9 mouse cellular contexts compared by ENCODE assay signal in the genomic region with DNA sequence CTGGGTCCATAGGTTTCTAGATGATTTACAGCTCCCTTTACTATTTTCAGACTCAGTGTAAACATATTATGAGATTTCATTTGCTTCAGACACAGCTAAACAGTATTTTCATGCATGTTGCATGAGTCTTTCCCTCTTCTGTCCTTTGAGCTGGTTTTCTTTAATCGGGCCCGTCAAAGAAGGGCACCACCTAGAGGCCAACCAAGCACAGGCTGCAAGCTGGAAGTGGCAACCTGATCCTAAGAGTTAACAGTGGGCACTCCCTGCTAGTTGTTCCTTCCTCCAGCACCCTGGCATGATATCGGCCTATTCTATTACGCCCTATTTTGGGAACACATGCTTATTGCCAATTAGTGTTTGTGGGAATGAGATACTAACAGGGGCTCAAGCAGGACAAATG. TPM values are rescaled to one million over a fixed set of nuclear protein-coding genes. Genes with fewer than 3 reads are reported as not detected.
A peak's percentile ranks its signal among the peaks of the same experiment; 100 is the strongest.
DNase-seq lines count a peak whose midpoint lies in the region; ATAC-seq and TF ChIP-seq lines count a peak whose summit lies in the region.
"Had no signal": no experiment of that assay in that cellular context is flagged by ENCODE, and none has a peak within 500 bp of the region (broad histone marks: within the 10 kb centered on the region; RNA-seq: fewer than 3 reads in every experiment).

No protein-coding gene starts in this region.

- no peaks in the 10 kb centered on the region for H3K4me1 ChIP-seq in E14TG2a.4 (replicated peaks; ENCODE audit: low read depth, low read length)
- peaks cover 6% of the 10 kb centered on the region for H3K4me1 ChIP-seq in lung, embryonic 16.5 days (replicated peaks; ENCODE audit: control insufficient read depth, insufficient read depth, low read length)

- DNase-seq in cerebellum, postnatal 14 days = peak; percentile 45 to 64
- DNase-seq in cerebellum, adult 9-10 months = no peak
- DNase-seq in c-Kit-positive CD71-positive TER-119-negative erythroid progenitor cells, embryonic 14.5 days (ENCODE audit: low read depth) = peak; percentile 30
- DNase-seq in gastrocnemius, postnatal 36 days = peak; percentile 22 to 36
- peak; percentile 48 to 74 for DNase-seq in kidney, postnatal 25 days
- DNase-seq in right cerebral cortex, postnatal 4 days = peak; percentile 37

- 41% methylated on average over 4 of the region's 4 CpGs for WGBS in lung, embryonic 16.5 days

- H3K27ac ChIP-seq in lung, embryonic 16.5 days (ENCODE audit: low read length) = no peak overlapping the region

- H3K9me3 ChIP-seq in E14TG2a.4 (ENCODE audit: low read length) = peaks cover 12% of the 10 kb centered on the region
- no peaks in the 10 kb centered on the region for H3K9me3 ChIP-seq in lung, embryonic 16.5 days (ENCODE audit: control insufficient read depth, low read length)

- 0 out of 2 replicates have a peak, but pooled peaks have one; percentile 28 for ATAC-seq in lung, embryonic 16.5 days (ENCODE audit: low read depth)

- H3K4me3 ChIP-seq in E14TG2a.4 (replicated peaks; ENCODE audit: low read length) = no peak overlapping the region
- no peak overlapping the region for H3K4me3 ChIP-seq in lung, embryonic 16.5 days (ENCODE audit: low read length)

- H3K4me2 ChIP-seq in lung, embryonic 16.5 days (ENCODE audit: low read depth, low read length) = no peak overlapping the region

- no peaks in the 10 kb centered on the region for H3K36me3 ChIP-seq in E14TG2a.4 (ENCODE audit: insufficient read depth, low read length)
- no peaks in the 10 kb centered on the region for H3K36me3 ChIP-seq in lung, embryonic 16.5 days (ENCODE audit: control insufficient read depth, insufficient read depth, low read length)

- intact Hi-C loops in gastrocnemius, postnatal 36 days (cut with DNase I) = no loop called here

- no peaks in the 10 kb centered on the region for H3K27me3 ChIP-seq in E14TG2a.4 (ENCODE audit: insufficient read depth, low read length)
- no peaks in the 10 kb centered on the region for H3K27me3 ChIP-seq in lung, embryonic 16.5 days (ENCODE audit: control insufficient read depth, insufficient read depth, low read depth, low read length)

- H3K9ac ChIP-seq in lung, embryonic 16.5 days (ENCODE audit: low read length) = no peak overlapping the region

- peak; percentile 64 for TF ChIP-seq CTCF in E14TG2a.4 (conservative IDR thresholded peaks at IDR 0.05; ENCODE audit: low read length)

RNA-seq across cellular contexts. Expression of a gene that starts 8.2 kb away (rescaled TPM):
- not detected for total RNA-seq in gastrocnemius, postnatal 36 days (2021)
- polyA plus RNA-seq in lung, embryonic 16.5 days (2015; fragmentation: Nextera tagmentation; extraction: Ambion mirVana) = not detected in 2 replicates
- total RNA-seq: layer of hippocampus, postnatal 14 days had no signal

RNA-seq across cellular contexts. Expression of a gene that starts 43.6 kb away (rescaled TPM):
- total RNA-seq in gastrocnemius, postnatal 36 days (2021) = not detected
- polyA plus RNA-seq in lung, embryonic 16.5 days (2015; fragmentation: Nextera tagmentation; extraction: Ambion mirVana) = not detected in 2 replicates
- total RNA-seq: layer of hippocampus, postnatal 14 days had no signal

RNA-seq across cellular contexts. Expression of a gene that starts 57.2 kb away (rescaled TPM):
- total RNA-seq in gastrocnemius, postnatal 36 days (2021) = not detected
- polyA plus RNA-seq in lung, embryonic 16.5 days (2015; fragmentation: Nextera tagmentation; extraction: Ambion mirVana) = not detected in 2 replicates
- total RNA-seq: layer of hippocampus, postnatal 14 days had no signal
